Mouse (Mus musculus) stomach, embryonic 14.5 days (tissue): Measurements from ENCODE around the gene Sdsl. TPM values are rescaled to one million over a fixed set of nuclear protein-coding genes. Genes with fewer than 3 reads are reported as not detected.

Experiments
- ATAC-seq: fragments of 200-750 bp; cut with Nextera tagmentation; 2 replicates; pipeline ENCODE4 v1.8.0; 2017; ENCODE audit warnings: low read depth, moderate TSS enrichment; ENCODE audit not compliant: insufficient number of reproducible peaks, insufficient read depth, low FRiP score
- H3K27ac ChIP-seq: fragments of 300-500 bp; sonication (generic); 2 replicates; pipeline ENCODE4 v1.5.1; 2014; ENCODE audit warnings: mild to moderate bottlenecking, low read length, moderate library complexity, mixed read lengths
- H3K27me3 ChIP-seq: fragments of 300-500 bp; sonication (generic); 2 replicates; pipeline ENCODE4 v1.6.1; 2014; ENCODE audit warnings: low read length, control low read depth, mixed read lengths; ENCODE audit not compliant: control insufficient read depth, insufficient read depth
- H3K36me3 ChIP-seq: fragments of 300-500 bp; sonication (generic); 2 replicates; pipeline ENCODE4 v1.6.1; 2014; ENCODE audit warnings: mild to moderate bottlenecking, control low read depth, low read length, moderate library complexity, mixed read lengths; ENCODE audit not compliant: control insufficient read depth, insufficient read depth
- H3K4me1 ChIP-seq: fragments of 300-500 bp; sonication (generic); 2 replicates; pipeline ENCODE4 v1.6.1; 2014; ENCODE audit warnings: low read length, control low read depth, mixed read lengths; ENCODE audit not compliant: control insufficient read depth, insufficient read depth
- H3K4me2 ChIP-seq: fragments of 300-500 bp; sonication (generic); replicated peaks from 2 replicates; pipeline ENCODE4 v1.6.1; 2014; ENCODE audit warnings: low read depth, low read length, control low read depth
- H3K4me3 ChIP-seq: fragments of 300-500 bp; sonication (generic); 2 replicates; pipeline ENCODE4 v1.5.1; 2014; ENCODE audit warnings: low read depth, low read length, control low read depth
- H3K9ac ChIP-seq: fragments of 300-500 bp; sonication (generic); replicated peaks from 2 replicates; pipeline ENCODE4 v1.6.1; 2014; ENCODE audit warnings: low read depth, mild to moderate bottlenecking, control low read depth, low read length, moderate library complexity, mixed read lengths
- H3K9me3 ChIP-seq: fragments of 300-500 bp; sonication (generic); 2 replicates; pipeline ENCODE4 v1.6.1; 2016; ENCODE audit warnings: low read depth, low read length, control low read depth; ENCODE audit not compliant: control insufficient read depth
- WGBS: fragments of 180-500 bp; shearing (Covaris S2); extraction: QIAGEN DNeasy Blood & Tissue Kit; methylation state at CpG from one replicate; pipeline ENCODE4 v1.1.7; 2014; 5-methylcytosine and 5-hydroxymethylcytosine counted together
- polyA plus RNA-seq: library from polyadenylated mRNA; unstranded; fragments of >200 nt; fragmentation: Nextera tagmentation; extraction: Ambion mirVana; gene quantifications from 2 replicates; pipeline ENCODE4 v1.2.1, GENCODE M21; 2014

Gene Sdsl
- polyA plus RNA-seq, 1 experiment from 2014 or later, result 5.8 TPM

DNA sequence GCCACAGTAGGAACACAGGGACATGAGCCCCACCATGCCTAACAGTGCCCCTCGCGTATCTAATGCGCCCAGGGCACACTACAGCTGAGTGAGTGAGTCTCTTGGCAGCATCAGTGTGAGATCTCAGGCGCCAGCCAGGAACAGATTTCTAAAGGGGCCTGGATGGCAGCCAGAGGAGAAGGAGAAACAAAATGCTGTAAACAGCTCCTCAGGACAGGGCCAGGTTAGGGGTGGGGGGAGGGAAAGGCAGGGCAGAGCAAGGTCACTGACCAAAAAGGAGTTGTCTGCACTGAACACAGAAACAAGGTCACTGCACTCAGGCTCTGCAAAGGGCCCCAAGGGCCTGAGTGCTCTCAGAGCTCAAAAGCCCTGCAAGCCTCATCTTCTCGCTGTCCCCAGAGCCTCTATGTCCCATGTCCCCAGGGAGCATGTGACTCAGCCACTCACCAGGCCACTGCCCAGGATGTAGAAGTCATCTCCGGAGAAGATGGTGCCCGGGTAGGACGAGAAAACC is 18.1 kb upstream of the Sdsl start:
- no peaks in the 10 kb centered on the region for H3K4me1 ChIP-seq
- H3K9ac ChIP-seq, result no peak overlapping the region
- no peak overlapping the region for H3K27ac ChIP-seq
- peaks cover 9% of the 10 kb centered on the region; the same call in 1 of the 2 replicates for H3K36me3 ChIP-seq
- H3K27me3 ChIP-seq, result no peaks in the 10 kb centered on the region
- ATAC-seq, result no peak
- WGBS, result 85% methylated on average over 8 of the region's 8 CpGs
- H3K4me2 ChIP-seq, result no peak overlapping the region
- H3K4me3 ChIP-seq, result no peak overlapping the region
- H3K9me3 ChIP-seq, result no peaks in the 10 kb centered on the region

DNA sequence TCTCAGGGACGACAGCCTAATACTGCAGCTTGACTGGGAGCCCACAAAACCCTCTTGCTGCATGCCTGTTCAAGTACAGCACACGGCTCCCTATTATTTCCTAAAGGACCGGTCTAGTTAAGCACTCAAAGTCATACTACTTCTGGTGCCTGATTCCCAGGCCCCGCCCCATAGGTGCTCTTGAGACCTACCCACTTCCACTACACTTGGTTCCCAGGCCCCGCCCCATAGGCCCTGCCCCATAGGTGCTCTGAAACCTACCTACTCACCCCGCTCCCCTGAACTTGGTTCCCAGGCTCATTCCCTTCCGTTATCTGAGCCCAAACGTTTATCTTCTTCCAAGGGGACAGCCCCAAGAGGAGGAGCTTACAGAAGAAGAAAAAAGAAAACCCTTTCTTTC is 15.2 kb upstream of the Sdsl start:
- Histone ChIP-seq H3K4me1 (no peaks in the 10 kb centered on the region), H3K4me2 (no peak overlapping the region), H3K9me3 (no peaks in the 10 kb centered on the region), H3K4me3 (no peak overlapping the region), H3K27ac (no peak overlapping the region), H3K36me3 (peaks cover 19% of the 10 kb centered on the region), H3K9ac (no peak overlapping the region), H3K27me3 (no peaks in the 10 kb centered on the region)
- 80% methylated on average over 8 of the region's 8 CpGs for WGBS
- no peak for ATAC-seq

DNA sequence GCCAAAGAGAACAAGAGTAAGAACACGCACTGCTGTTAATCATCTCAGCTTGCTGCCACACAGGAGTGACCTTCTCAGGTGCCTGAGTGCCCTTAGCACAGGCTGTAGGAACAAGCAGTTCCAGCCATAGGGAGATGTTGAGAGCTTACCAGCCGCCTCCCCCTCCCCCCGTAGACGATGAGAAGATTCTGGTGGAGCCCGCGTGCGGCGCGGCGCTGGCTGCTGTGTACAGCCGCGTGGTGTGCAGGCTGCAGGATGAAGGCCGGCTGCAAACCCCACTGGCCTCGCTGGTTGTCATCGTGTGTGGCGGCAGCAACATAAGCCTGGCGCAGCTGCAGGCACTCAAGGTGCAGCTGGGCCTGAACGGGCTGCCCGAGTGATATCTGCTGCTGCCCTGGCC is 10.8 kb upstream of the Sdsl start:
- no peak overlapping the region for H3K4me3 ChIP-seq
- H3K4me2 ChIP-seq, result no peak overlapping the region
- WGBS, result 76% methylated on average over 19 of the region's 19 CpGs
- H3K36me3 ChIP-seq, result peaks cover 11% of the 10 kb centered on the region
- H3K27me3 ChIP-seq, result no peaks in the 10 kb centered on the region
- no peaks in the 10 kb centered on the region for H3K9me3 ChIP-seq
- H3K4me1 ChIP-seq, result no peaks in the 10 kb centered on the region
- no peak for ATAC-seq
- H3K9ac ChIP-seq, result no peak overlapping the region
- H3K27ac ChIP-seq, result no peak overlapping the region

DNA sequence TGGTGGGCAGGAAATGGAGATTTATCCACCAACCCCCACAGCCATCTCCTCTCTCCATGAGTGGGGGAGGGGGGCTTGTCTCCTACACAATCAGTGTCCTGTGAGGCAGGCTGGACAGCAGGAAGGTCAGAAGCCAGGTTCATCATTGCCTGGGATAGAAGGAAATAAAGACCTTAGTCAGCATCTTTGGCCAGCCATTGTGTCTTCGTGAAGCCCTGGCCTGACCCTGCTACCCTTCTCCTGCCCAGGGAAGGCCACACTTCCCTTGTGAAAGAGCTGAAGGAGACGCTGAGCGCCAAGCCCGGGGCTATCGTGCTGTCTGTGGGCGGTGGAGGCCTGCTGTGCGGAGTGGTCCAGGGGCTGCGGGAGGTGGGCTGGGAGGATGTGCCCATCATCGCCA is 8.6 kb upstream of the Sdsl start:
- Histone ChIP-seq H3K9me3 (no peaks in the 10 kb centered on the region), H3K4me1 (no peaks in the 10 kb centered on the region), H3K4me3 (no peak overlapping the region), H3K36me3 (peaks cover 11% of the 10 kb centered on the region), H3K9ac (no peak overlapping the region), H3K4me2 (no peak overlapping the region), H3K27me3 (no peaks in the 10 kb centered on the region), H3K27ac (no peak overlapping the region)
- WGBS, result 70% methylated on average over 9 of the region's 9 CpGs
- no peak for ATAC-seq

DNA sequence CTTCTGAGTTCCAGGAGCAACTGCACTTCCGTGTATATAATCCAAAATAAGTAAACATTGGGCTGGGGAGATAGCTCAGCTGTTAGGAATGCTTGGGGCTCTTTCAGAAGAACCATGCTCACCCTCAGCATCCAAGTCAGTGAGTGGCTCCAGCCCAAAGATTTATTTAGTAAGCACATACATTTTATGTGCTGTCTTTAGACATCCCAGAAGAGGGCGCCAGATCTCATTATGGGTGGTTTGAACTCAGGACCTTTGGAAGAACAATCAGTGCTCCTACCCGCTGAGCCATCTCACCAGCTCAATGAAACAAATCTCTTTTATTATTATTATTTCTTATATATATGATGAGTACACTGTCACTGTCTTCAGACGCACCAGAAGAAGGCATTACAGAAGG is 6.9 kb upstream of the Sdsl start:
- ATAC-seq, result no peak
- H3K36me3 ChIP-seq, result no peaks in the 10 kb centered on the region
- no peak overlapping the region for H3K4me3 ChIP-seq
- no peak overlapping the region for H3K27ac ChIP-seq
- no peaks in the 10 kb centered on the region for H3K9me3 ChIP-seq
- H3K27me3 ChIP-seq, result no peaks in the 10 kb centered on the region
- no peaks in the 10 kb centered on the region for H3K4me1 ChIP-seq
- H3K4me2 ChIP-seq, result no peak overlapping the region
- WGBS, result 51% methylated on average over 4 of the region's 4 CpGs
- no peak overlapping the region for H3K9ac ChIP-seq

DNA sequence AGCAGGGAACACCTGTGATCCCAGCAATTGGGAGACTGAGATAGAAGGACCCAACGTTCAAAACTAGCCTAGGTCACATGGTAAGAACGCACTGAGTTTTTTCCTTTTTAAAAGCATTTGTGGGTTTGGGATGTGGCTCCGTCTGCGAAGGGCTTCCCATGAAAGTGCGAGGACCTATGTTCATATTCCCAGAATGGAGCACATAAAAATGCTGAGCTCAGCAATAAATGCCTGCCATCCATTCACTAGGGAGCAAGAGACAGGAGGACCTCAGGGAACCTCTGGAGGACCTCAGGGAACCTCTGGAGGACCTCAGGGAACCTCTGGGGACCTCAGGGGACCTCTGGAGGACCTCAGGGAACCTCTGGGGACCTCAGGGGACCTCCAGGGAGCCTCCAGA is 5.4 kb upstream of the Sdsl start:
- Histone ChIP-seq H3K4me2 (no peak overlapping the region), H3K27ac (no peak overlapping the region), H3K9ac (no peak overlapping the region), H3K9me3 (no peaks in the 10 kb centered on the region), H3K4me1 (no peaks in the 10 kb centered on the region), H3K27me3 (no peaks in the 10 kb centered on the region), H3K36me3 (no peaks in the 10 kb centered on the region), H3K4me3 (no peak overlapping the region)
- WGBS, result 87% methylated on average over 5 of the region's 5 CpGs
- ATAC-seq, result no peak

DNA sequence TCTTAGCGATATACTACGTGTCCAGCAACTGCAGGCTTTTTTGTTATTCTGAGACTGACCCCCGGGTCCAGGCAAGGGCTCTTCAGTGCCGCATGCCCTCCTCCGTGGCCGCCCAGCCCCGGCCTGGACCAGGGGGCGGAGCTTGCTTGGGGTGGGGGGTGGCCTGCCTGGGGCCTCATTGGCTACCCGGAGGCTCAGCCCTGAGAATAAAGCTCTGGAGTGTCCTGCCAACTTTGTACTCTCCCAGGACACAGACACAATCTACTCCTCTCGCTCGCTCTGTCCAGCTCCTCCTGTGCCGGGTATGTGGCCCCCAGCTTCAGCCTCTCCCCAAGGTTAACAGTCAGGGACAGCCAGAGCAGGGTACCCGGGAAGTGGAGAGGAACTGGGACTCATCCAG is 3.7 kb upstream of the Sdsl start, which contains the start of gene Sds:
Gene Sds (plus strand): TSS at position 231 of the 400 bp plus-strand sequence.
- Histone ChIP-seq H3K9me3 (no peaks in the 10 kb centered on the region), H3K4me2 (no peak within 1 kb of the TSS), H3K27ac (no peak within 1 kb of the TSS), H3K27me3 (no peaks in the 10 kb centered on the region), H3K36me3 (no peaks in the 10 kb centered on the region), H3K4me3 (no peak within 1 kb of the TSS), H3K9ac (no peak within 1 kb of the TSS), H3K4me1 (no peaks in the 10 kb centered on the region)
- 16% methylated on average over 13 of the region's 13 CpGs for WGBS
- no peak for ATAC-seq

DNA sequence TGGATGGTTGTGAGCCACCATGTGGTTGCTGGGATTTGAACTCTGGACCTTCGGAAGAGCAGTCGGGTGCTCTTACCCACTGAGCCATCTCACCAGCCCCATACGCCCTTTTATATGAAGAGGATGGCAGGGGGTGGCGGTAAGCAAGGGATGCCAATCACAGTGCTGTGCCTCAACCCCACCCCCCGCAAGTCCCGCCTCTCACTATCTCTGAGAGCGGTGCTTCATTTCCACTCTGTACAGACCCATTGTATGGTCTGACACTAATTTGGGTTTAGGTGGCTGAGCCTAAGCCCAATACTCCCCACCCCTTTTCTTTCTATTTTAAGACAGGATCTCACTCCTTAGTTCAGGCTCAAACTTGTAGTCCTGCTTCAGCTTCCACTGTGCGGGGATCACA is 3.3 kb upstream of the Sdsl start:
- no peak overlapping the region for H3K4me2 ChIP-seq

DNA sequence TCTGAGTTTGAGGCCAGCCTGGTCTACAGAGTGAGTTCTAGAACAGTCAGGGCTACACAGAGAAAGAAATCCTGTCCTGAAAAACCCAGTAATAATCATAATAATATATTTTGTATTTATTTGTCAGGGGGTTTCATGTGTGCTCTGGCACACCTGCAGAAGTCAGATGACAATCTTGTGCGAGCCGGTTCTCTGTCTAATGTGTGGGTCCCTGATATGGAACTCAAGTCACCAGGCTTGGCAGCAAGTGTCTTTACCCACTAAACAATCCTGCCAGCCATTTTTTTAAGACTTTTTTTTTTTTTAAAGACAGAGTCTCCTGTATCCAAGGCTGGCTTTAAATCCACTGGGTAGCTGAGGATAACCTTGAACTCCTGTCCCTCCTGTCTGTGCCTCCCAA is 751 bp upstream of the Sdsl start:
- no peaks in the 10 kb centered on the region for H3K27me3 ChIP-seq
- no peaks in the 10 kb centered on the region for H3K4me1 ChIP-seq
- no peaks in the 10 kb centered on the region for H3K9me3 ChIP-seq
- 95% methylated on average over 2 of the region's 2 CpGs for WGBS
- no peak overlapping the region for H3K4me2 ChIP-seq
- ATAC-seq, result no peak
- H3K36me3 ChIP-seq, result no peaks in the 10 kb centered on the region
- H3K4me3 ChIP-seq, result no peak overlapping the region
- H3K27ac ChIP-seq, result no peak overlapping the region
- H3K9ac ChIP-seq, result no peak overlapping the region

More for the DNA sequence above, 3.3 kb upstream of the Sdsl start:
- no peaks in the 10 kb centered on the region for H3K27me3 ChIP-seq
- H3K36me3 ChIP-seq, result no peaks in the 10 kb centered on the region
- 60% methylated on average over 8 of the region's 8 CpGs for WGBS
- H3K9me3 ChIP-seq, result no peaks in the 10 kb centered on the region
- H3K4me1 ChIP-seq, result no peaks in the 10 kb centered on the region
- no peak overlapping the region for H3K27ac ChIP-seq
- H3K4me3 ChIP-seq, result no peak overlapping the region
- H3K9ac ChIP-seq, result no peak overlapping the region
- no peak for ATAC-seq
